In genomic region chr2:41470617-41471016, GRCm38 (mm10) we compare ENCODE assay signal across 11 mouse cellular contexts.
DNase-seq lines count a peak whose midpoint lies in the region; ATAC-seq lines count a peak whose summit lies in the region.
"Had no signal": no experiment of that assay in that cellular context is flagged by ENCODE, and none has a peak within 500 bp of the region (broad histone marks: within the 10 kb centered on the region; RNA-seq: fewer than 3 reads in every experiment).

No protein-coding gene starts in this region.

- no peaks in the 10 kb centered on the region for H3K36me3 ChIP-seq in hindbrain, embryonic 13.5 days
- no peaks in the 10 kb centered on the region for H3K36me3 ChIP-seq in hindbrain, embryonic 10.5 days
- H3K36me3 ChIP-seq in intestine, embryonic 15.5 days, result no peaks in the 10 kb centered on the region
- H3K36me3 ChIP-seq: liver, embryonic 15.5 days had no signal

- H3K4me1 ChIP-seq in hindbrain, embryonic 13.5 days (replicated peaks), result peaks cover 11% of the 10 kb centered on the region; the same call in 1 of the 2 replicates
- peaks cover 10% of the 10 kb centered on the region for H3K4me1 ChIP-seq in hindbrain, embryonic 10.5 days (replicated peaks)
- H3K4me1 ChIP-seq in intestine, embryonic 15.5 days (replicated peaks), result no peaks in the 10 kb centered on the region
- H3K4me1 ChIP-seq: liver, embryonic 15.5 days had no signal

- H3K9me3 ChIP-seq in hindbrain, embryonic 13.5 days, result no peaks in the 10 kb centered on the region
- H3K9me3 ChIP-seq in hindbrain, embryonic 10.5 days, result no peaks in the 10 kb centered on the region
- H3K9me3 ChIP-seq in intestine, embryonic 15.5 days, result no peaks in the 10 kb centered on the region

- H3K9ac ChIP-seq in hindbrain, embryonic 13.5 days, result no peak overlapping the region
- no peak overlapping the region for H3K9ac ChIP-seq in intestine, embryonic 15.5 days
- H3K9ac ChIP-seq: liver, embryonic 15.5 days had no signal

- H3K27ac ChIP-seq in hindbrain, embryonic 13.5 days, result no peak overlapping the region
- H3K27ac ChIP-seq in hindbrain, embryonic 10.5 days, result no peak overlapping the region
- no peak overlapping the region for H3K27ac ChIP-seq in intestine, embryonic 15.5 days
- H3K27ac ChIP-seq: liver, embryonic 15.5 days had no signal

- H3K4me2 ChIP-seq in hindbrain, embryonic 13.5 days, result no peak overlapping the region
- no peak overlapping the region for H3K4me2 ChIP-seq in intestine, embryonic 15.5 days (replicated peaks)
- H3K4me2 ChIP-seq: liver, embryonic 15.5 days had no signal

- H3K4me3 ChIP-seq in hindbrain, embryonic 13.5 days, result no peak overlapping the region
- H3K4me3 ChIP-seq in hindbrain, embryonic 10.5 days, result no peak overlapping the region
- no peak overlapping the region for H3K4me3 ChIP-seq in intestine, embryonic 15.5 days (replicated peaks)
- H3K4me3 ChIP-seq: liver, embryonic 15.5 days had no signal

- H3K27me3 ChIP-seq in hindbrain, embryonic 13.5 days, result no peaks in the 10 kb centered on the region
- H3K27me3 ChIP-seq in hindbrain, embryonic 10.5 days (ENCODE audit: insufficient read depth, poor library complexity, severe bottlenecking), result no peaks in the 10 kb centered on the region
- H3K27me3 ChIP-seq in intestine, embryonic 15.5 days (replicated peaks), result no peaks in the 10 kb centered on the region
- H3K27me3 ChIP-seq: liver, embryonic 15.5 days had no signal

- 22% methylated on average over 2 of the region's 2 CpGs for WGBS in hindbrain, embryonic 13.5 days
- 48% methylated on average over 2 of the region's 2 CpGs for WGBS in hindbrain, embryonic 10.5 days
- 46% methylated on average over 2 of the region's 2 CpGs for WGBS in intestine, embryonic 15.5 days

- no peak for DNase-seq in hindbrain, embryonic 10.5 days (ENCODE audit: low spot score)
- peak; percentile 27 to 73 for DNase-seq in frontal cortex, adult 2 months (ENCODE audit: extremely low spot score in 1 of 2, low spot score in 1 of 2)
- DNase-seq in layer of hippocampus, postnatal 10 days (ENCODE audit: low spot score in 2 of 2), result peak; percentile 23 to 54
- DNase-seq in right cerebral cortex, postnatal 36 days (ENCODE audit: low spot score in 2 of 2), result peak; percentile 2 to 26
- DNase-seq in spleen, postnatal 10 days (ENCODE audit: low spot score in 2 of 2), result no peak
- DNase-seq: gastrocnemius, postnatal 10 days; retina, postnatal 1 day had no signal

- peak; percentile 81; the same call in 1 of the 2 replicates for ATAC-seq in hindbrain, embryonic 13.5 days (ENCODE audit: low FRiP score)
- no peak for ATAC-seq in intestine, embryonic 15.5 days
- ATAC-seq in erythroid progenitor cell, adult 5-6 weeks (replicated peaks; ENCODE audit: low FRiP score, poor library complexity, severe bottlenecking), result no peak

Comparison
In these comparisons a context has a peak if more than half of its experiments do, and no peak if none do; other contexts are left out.
1. DNase-seq: peak in frontal cortex, adult 2 months (2 of 2), layer of hippocampus, postnatal 10 days (2 of 2) and right cerebral cortex, postnatal 36 days (2 of 2); none in hindbrain, embryonic 10.5 days (single experiment) and spleen, postnatal 10 days (0 of 2).